Mouse (Mus musculus) midbrain, embryonic 15.5 days (tissue): Measurements from ENCODE around the gene Nmd3. TPM values are rescaled to one million over a fixed set of nuclear protein-coding genes. Genes with fewer than 3 reads are reported as not detected.

Experiments
- ATAC-seq: fragments of 200-750 bp; cut with Nextera tagmentation; replicated peaks from 2 replicates; pipeline ENCODE4 v1.8.0; 2017; ENCODE audit warnings: moderate TSS enrichment
- H3K27ac ChIP-seq: fragments of 300-500 bp; sonication (generic); 2 replicates; pipeline ENCODE4 v1.5.1; 2015; ENCODE audit warnings: mild to moderate bottlenecking, inconsistent platforms
- H3K27me3 ChIP-seq: fragments of 300-500 bp; sonication (generic); replicated peaks from 2 replicates; pipeline ENCODE4 v1.6.1; 2015; ENCODE audit warnings: inconsistent platforms
- H3K36me3 ChIP-seq: fragments of 300-500 bp; sonication (generic); replicated peaks from 2 replicates; pipeline ENCODE4 v1.6.1; 2015; ENCODE audit warnings: inconsistent platforms
- H3K4me1 ChIP-seq: fragments of 300-500 bp; sonication (generic); 2 replicates; pipeline ENCODE4 v1.6.1; 2015; ENCODE audit warnings: inconsistent platforms
- H3K4me2 ChIP-seq: fragments of 300-500 bp; sonication (generic); 2 replicates; pipeline ENCODE4 v1.6.1; 2015; ENCODE audit warnings: inconsistent platforms, mild to moderate bottlenecking, moderate library complexity
- H3K4me3 ChIP-seq: fragments of 300-500 bp; sonication (generic); 2 replicates; pipeline ENCODE4 v1.5.1; 2015; ENCODE audit warnings: mild to moderate bottlenecking, inconsistent platforms
- H3K9ac ChIP-seq: fragments of 300-500 bp; sonication (generic); 2 replicates; pipeline ENCODE4 v1.6.1; 2015; ENCODE audit warnings: mild to moderate bottlenecking, inconsistent platforms
- H3K9me3 ChIP-seq: fragments of 300-500 bp; sonication (generic); 2 replicates; pipeline ENCODE4 v1.6.1; 2016; ENCODE audit warnings: inconsistent platforms
- WGBS: fragments of 180-500 bp; shearing (Covaris S2); methylation state at CpG from one replicate; pipeline ENCODE4 v1.1.7; 2015; ENCODE audit warnings: mixed read lengths; 5-methylcytosine and 5-hydroxymethylcytosine counted together
- polyA plus RNA-seq: library from polyadenylated mRNA; unstranded; fragments of >200 nt; fragmentation: Nextera tagmentation; extraction: Ambion mirVana; gene quantifications from 2 replicates; pipeline ENCODE4 v1.2.1, GENCODE M21; 2015

Gene Nmd3
- polyA plus RNA-seq, 1 experiment from 2014 or later: 86.8 TPM

GRCm38 (mm10) chr3:69769150-69769549 lies 47.4 kb downstream of the Nmd3 start:
- Histone ChIP-seq H3K9ac (no peak overlapping the region), H3K27ac (no peak overlapping the region), H3K4me2 (no peak overlapping the region), H3K27me3 (no peaks in the 10 kb centered on the region), H3K36me3 (0 out of 2 replicates have a peak, but pooled peaks cover 7% of the 10 kb centered on the region), H3K9me3 (no peaks in the 10 kb centered on the region), H3K4me1 (no peaks in the 10 kb centered on the region), H3K4me3 (no peak overlapping the region)
- no peak for ATAC-seq
- 91% methylated on average over 4 of the region's 4 CpGs for WGBS

- Histone ChIP-seq H3K27ac (no peak overlapping the region), H3K9ac (no peak overlapping the region), H3K27me3 (no peaks in the 10 kb centered on the region), H3K9me3 (no peaks in the 10 kb centered on the region), H3K4me3 (no peak overlapping the region), H3K4me2 (no peak overlapping the region), H3K4me1 (no peaks in the 10 kb centered on the region), H3K36me3 (no peaks in the 10 kb centered on the region)
- no peak for ATAC-seq
- WGBS: 84% methylated on average over 4 of the region's 4 CpGs
These were observed 51.6 kb downstream of the Nmd3 start for GRCm38 (mm10) chr3:69773356-69773755.

- H3K4me1 ChIP-seq: no peaks in the 10 kb centered on the region
- H3K9ac ChIP-seq: no peak overlapping the region
- H3K27me3 ChIP-seq: no peaks in the 10 kb centered on the region
- WGBS: 81% methylated on average over 4 of the region's 4 CpGs
- H3K36me3 ChIP-seq: no peaks in the 10 kb centered on the region
- ATAC-seq: no peak
- H3K9me3 ChIP-seq: no peaks in the 10 kb centered on the region
- H3K4me2 ChIP-seq: no peak overlapping the region
- no peak overlapping the region for H3K27ac ChIP-seq
- H3K4me3 ChIP-seq: no peak overlapping the region
These were observed 57.5 kb downstream of the Nmd3 start for GRCm38 (mm10) chr3:69779246-69779796.

GRCm38 (mm10) chr3:69792823-69793417 lies 71.1 kb downstream of the Nmd3 start:
- Histone ChIP-seq H3K27ac (no peak overlapping the region), H3K9me3 (no peaks in the 10 kb centered on the region), H3K4me1 (no peaks in the 10 kb centered on the region), H3K36me3 (no peaks in the 10 kb centered on the region), H3K4me2 (no peak overlapping the region), H3K4me3 (no peak overlapping the region), H3K9ac (no peak overlapping the region), H3K27me3 (no peaks in the 10 kb centered on the region)
- no peak for ATAC-seq
- 79% methylated on average over 3 of the region's 3 CpGs for WGBS

- no peaks in the 10 kb centered on the region for H3K36me3 ChIP-seq
- no peaks in the 10 kb centered on the region for H3K4me1 ChIP-seq
- no peak overlapping the region for H3K4me3 ChIP-seq
- no peak for ATAC-seq
- WGBS: 87% methylated on average over 4 of the region's 4 CpGs
- no peaks in the 10 kb centered on the region for H3K27me3 ChIP-seq
- H3K27ac ChIP-seq: no peak overlapping the region
- no peak overlapping the region for H3K4me2 ChIP-seq
- no peak overlapping the region for H3K9ac ChIP-seq
- H3K9me3 ChIP-seq: no peaks in the 10 kb centered on the region
These were observed 75.7 kb downstream of the Nmd3 start for GRCm38 (mm10) chr3:69797533-69797932.

- H3K4me2 ChIP-seq: no peak overlapping the region
- no peaks in the 10 kb centered on the region for H3K27me3 ChIP-seq
- no peaks in the 10 kb centered on the region for H3K9me3 ChIP-seq
- no peak for ATAC-seq
- WGBS: 86% methylated on average over 2 of the region's 2 CpGs
- H3K9ac ChIP-seq: no peak overlapping the region
- no peaks in the 10 kb centered on the region for H3K4me1 ChIP-seq
- H3K27ac ChIP-seq: no peak overlapping the region
- H3K36me3 ChIP-seq: no peaks in the 10 kb centered on the region
- no peak overlapping the region for H3K4me3 ChIP-seq
These were observed 76.2 kb downstream of the Nmd3 start for GRCm38 (mm10) chr3:69797969-69798368.

GRCm38 (mm10) chr3:69799096-69799495 lies 77.3 kb downstream of the Nmd3 start:
- Histone ChIP-seq H3K9ac (no peak overlapping the region), H3K4me3 (no peak overlapping the region), H3K27ac (no peak overlapping the region), H3K9me3 (no peaks in the 10 kb centered on the region), H3K4me2 (no peak overlapping the region), H3K36me3 (no peaks in the 10 kb centered on the region), H3K27me3 (no peaks in the 10 kb centered on the region), H3K4me1 (no peaks in the 10 kb centered on the region)
- ATAC-seq: no peak
- WGBS: 79% methylated on average over 1 of the region's 1 CpGs

- H3K4me2 ChIP-seq: no peak overlapping the region
- H3K36me3 ChIP-seq: no peaks in the 10 kb centered on the region
- no peak for ATAC-seq
- H3K9ac ChIP-seq: no peak overlapping the region
- no peaks in the 10 kb centered on the region for H3K27me3 ChIP-seq
- 70% methylated on average over 7 of the region's 7 CpGs for WGBS
- H3K27ac ChIP-seq: 0 out of 2 replicates have a peak overlapping the region, but pooled peaks have one; percentile 29
- H3K4me3 ChIP-seq: no peak overlapping the region
- no peaks in the 10 kb centered on the region for H3K4me1 ChIP-seq
- no peaks in the 10 kb centered on the region for H3K9me3 ChIP-seq
These were observed 79.1 kb downstream of the Nmd3 start for GRCm38 (mm10) chr3:69800829-69801384.

- Histone ChIP-seq H3K4me1 (no peaks in the 10 kb centered on the region), H3K27ac (no peak overlapping the region), H3K27me3 (no peaks in the 10 kb centered on the region), H3K9ac (no peak overlapping the region), H3K9me3 (no peaks in the 10 kb centered on the region), H3K4me3 (no peak overlapping the region), H3K36me3 (no peaks in the 10 kb centered on the region), H3K4me2 (no peak overlapping the region)
- WGBS: 97% methylated on average over 1 of the region's 1 CpGs
- ATAC-seq: no peak
These were observed 81.4 kb downstream of the Nmd3 start for GRCm38 (mm10) chr3:69803137-69803536.

Other genes with a start within 250 kb of the Nmd3 start
- gene B3galnt1, start 123.0 kb upstream of the Nmd3 start, polyA plus RNA-seq: 101 and 103 TPM in 2 replicates
- 0.45 and 0.59 TPM in 2 replicates for gene Sptssb, start 138.0 kb downstream of the Nmd3 start, polyA plus RNA-seq